Mouse (Mus musculus) intestine, embryonic 16.5 days (tissue): ENCODE measurements at regions not wholly inside any gene's neighbourhood (a gene's known extent, or its start where the extent isn't known, plus 50 kb on each side); places are given as distances from the start of the nearest gene placed in this dataset.

Source experiments
- ATAC-seq: fragments of 200-750 bp; cut with Nextera tagmentation; 2 replicates; pipeline ENCODE4 v1.8.0; 2017; ENCODE audit warnings: moderate TSS enrichment, moderate library complexity
- H3K27ac ChIP-seq: fragments of 300-500 bp; sonication (generic); 2 replicates; pipeline ENCODE4 v1.5.1; 2014; ENCODE audit warnings: mild to moderate bottlenecking, low read length
- H3K27me3 ChIP-seq: fragments of 300-500 bp; sonication (generic); replicated peaks from 2 replicates; pipeline ENCODE4 v1.6.1; 2014; ENCODE audit warnings: low read length, control low read depth, mixed read lengths; ENCODE audit not compliant: control insufficient read depth, insufficient read depth
- H3K36me3 ChIP-seq: fragments of 300-500 bp; sonication (generic); 2 replicates; pipeline ENCODE4 v1.6.1; 2014; ENCODE audit warnings: low read length, control low read depth; ENCODE audit not compliant: control insufficient read depth, insufficient read depth
- H3K4me1 ChIP-seq: fragments of 300-500 bp; sonication (generic); 2 replicates; pipeline ENCODE4 v1.6.1; 2014; ENCODE audit warnings: low read length, control low read depth, mixed read lengths; ENCODE audit not compliant: control insufficient read depth, insufficient read depth
- H3K4me2 ChIP-seq: fragments of 300-500 bp; sonication (generic); 2 replicates; pipeline ENCODE4 v1.6.1; 2014; ENCODE audit warnings: low read depth, low read length, control low read depth
- H3K4me3 ChIP-seq: fragments of 300-500 bp; sonication (generic); 2 replicates; pipeline ENCODE4 v1.5.1; 2014; ENCODE audit warnings: mild to moderate bottlenecking, low read length
- H3K9ac ChIP-seq: fragments of 300-500 bp; sonication (generic); 2 replicates; pipeline ENCODE4 v1.6.1; 2014; ENCODE audit warnings: low read depth, low read length
- H3K9me3 ChIP-seq: fragments of 300-500 bp; sonication (generic); 2 replicates; pipeline ENCODE4 v1.6.1; 2016; ENCODE audit warnings: low read length, control low read depth; ENCODE audit not compliant: control insufficient read depth
- WGBS: fragments of 180-500 bp; shearing (Covaris S2); extraction: QIAGEN DNeasy Blood & Tissue Kit; methylation state at CpG from one replicate; pipeline ENCODE4 v1.1.7; 2014; 5-methylcytosine and 5-hydroxymethylcytosine counted together

- WGBS, result 64% methylated on average over 8 of the region's 8 CpGs
- ATAC-seq, result peak; percentile 58; the same call in 1 of the 2 replicates
- no peak overlapping the region for H3K4me2 ChIP-seq
- no peak overlapping the region for H3K27ac ChIP-seq
- H3K9ac ChIP-seq, result no peak overlapping the region
- H3K4me1 ChIP-seq, result no peaks in the 10 kb centered on the region
- H3K36me3 ChIP-seq, result no peaks in the 10 kb centered on the region
- H3K4me3 ChIP-seq, result no peak overlapping the region
- no peaks in the 10 kb centered on the region for H3K9me3 ChIP-seq
- no peaks in the 10 kb centered on the region for H3K27me3 ChIP-seq
Measured at GRCm38 (mm10) chr4:57362652-57363051, 61.0 kb upstream of the Ptpn3 start.

GRCm38 (mm10) chr4:57369736-57370373 lies 64.2 kb upstream of the Palm2 start:
- H3K27ac ChIP-seq, result no peak overlapping the region
- no peaks in the 10 kb centered on the region for H3K27me3 ChIP-seq
- peak; percentile 74 for ATAC-seq
- H3K9me3 ChIP-seq, result no peaks in the 10 kb centered on the region
- H3K36me3 ChIP-seq, result no peaks in the 10 kb centered on the region
- no peaks in the 10 kb centered on the region for H3K4me1 ChIP-seq
- no peak overlapping the region for H3K4me3 ChIP-seq
- no peak overlapping the region for H3K4me2 ChIP-seq
- WGBS, result 16% methylated on average over 12 of the region's 12 CpGs
- no peak overlapping the region for H3K9ac ChIP-seq

- H3K4me1 ChIP-seq, result no peaks in the 10 kb centered on the region
- H3K27ac ChIP-seq, result no peak overlapping the region
- H3K4me3 ChIP-seq, result no peak overlapping the region
- 46% methylated on average over 5 of the region's 5 CpGs for WGBS
- no peak overlapping the region for H3K4me2 ChIP-seq
- ATAC-seq, result no peak
- no peaks in the 10 kb centered on the region for H3K36me3 ChIP-seq
- no peaks in the 10 kb centered on the region for H3K9me3 ChIP-seq
- no peak overlapping the region for H3K9ac ChIP-seq
- no peaks in the 10 kb centered on the region for H3K27me3 ChIP-seq
Measured at GRCm38 (mm10) chr4:57377872-57378271, 56.2 kb upstream of the Palm2 start.

GRCm38 (mm10) chr4:57380063-57380800 lies 53.8 kb upstream of the Palm2 start:
- Histone ChIP-seq H3K36me3 (no peaks in the 10 kb centered on the region), H3K27ac (no peak overlapping the region), H3K9ac (no peak overlapping the region), H3K4me3 (no peak overlapping the region), H3K27me3 (no peaks in the 10 kb centered on the region), H3K4me2 (no peak overlapping the region), H3K9me3 (no peaks in the 10 kb centered on the region), H3K4me1 (no peaks in the 10 kb centered on the region)
- no peak for ATAC-seq
- WGBS, result 59% methylated on average over 9 of the region's 9 CpGs

GRCm38 (mm10) chr4:57381306-57381705 lies 52.7 kb upstream of the Palm2 start:
- 83% methylated on average over 4 of the region's 4 CpGs for WGBS
- H3K27ac ChIP-seq, result no peak overlapping the region
- no peaks in the 10 kb centered on the region for H3K36me3 ChIP-seq
- no peak overlapping the region for H3K4me2 ChIP-seq
- H3K27me3 ChIP-seq, result no peaks in the 10 kb centered on the region
- no peak overlapping the region for H3K4me3 ChIP-seq
- H3K9ac ChIP-seq, result no peak overlapping the region
- no peaks in the 10 kb centered on the region for H3K9me3 ChIP-seq
- no peak for ATAC-seq
- H3K4me1 ChIP-seq, result no peaks in the 10 kb centered on the region
